Mouse (Mus musculus): ENCODE measurements around the gene Ugt8a. TPM values are rescaled to one million over a fixed set of nuclear protein-coding genes. Genes with fewer than 3 reads are reported as not detected.
A peak's percentile ranks its signal among the peaks of the same experiment; 100 is the strongest.

Gene Ugt8a
- polyA plus RNA-seq, 1 experiment from 2014 or later: 14.5 TPM

- no peaks in the 10 kb centered on the region for H3K36me3 ChIP-seq
- peak overlapping the region; percentile 68; the same call in 1 of the 2 replicates for H3K27ac ChIP-seq
- no peaks in the 10 kb centered on the region for H3K9me3 ChIP-seq
- H3K4me1 ChIP-seq: 0 out of 2 replicates have a peak, but pooled peaks cover 5% of the 10 kb centered on the region
- H3K4me2 ChIP-seq: no peak overlapping the region
- H3K4me3 ChIP-seq (replicated peaks): no peak overlapping the region
- H3K27me3 ChIP-seq (replicated peaks): peaks cover 6% of the 10 kb centered on the region
- no peak overlapping the region for H3K9ac ChIP-seq
- 62% methylated on average over 3 of the region's 3 CpGs for WGBS
- ATAC-seq (ENCODE audit: insufficient read depth, low FRiP score, low read depth): no peak; the same call in 1 of the 2 replicates
Observed at GRCm38 (mm10) chr3:125932594-125933237, 5.7 kb downstream of the Ugt8a start.

- peak; percentile 84 for ATAC-seq (ENCODE audit: insufficient read depth, low FRiP score, low read depth)
- Histone ChIP-seq H3K4me3 (replicated peaks) (no peak overlapping the region), H3K4me1 (no peaks in the 10 kb centered on the region), H3K27ac (peak overlapping the region; percentile 83; the same call in 1 of the 2 replicates), H3K9me3 (no peaks in the 10 kb centered on the region), H3K9ac (no peak overlapping the region), H3K4me2 (no peak overlapping the region), H3K27me3 (replicated peaks) (no peaks in the 10 kb centered on the region), H3K36me3 (no peaks in the 10 kb centered on the region)
- 35% methylated on average over 1 of the region's 1 CpGs for WGBS
Observed at GRCm38 (mm10) chr3:125931059-125931458, 7.4 kb downstream of the Ugt8a start.

DNA sequence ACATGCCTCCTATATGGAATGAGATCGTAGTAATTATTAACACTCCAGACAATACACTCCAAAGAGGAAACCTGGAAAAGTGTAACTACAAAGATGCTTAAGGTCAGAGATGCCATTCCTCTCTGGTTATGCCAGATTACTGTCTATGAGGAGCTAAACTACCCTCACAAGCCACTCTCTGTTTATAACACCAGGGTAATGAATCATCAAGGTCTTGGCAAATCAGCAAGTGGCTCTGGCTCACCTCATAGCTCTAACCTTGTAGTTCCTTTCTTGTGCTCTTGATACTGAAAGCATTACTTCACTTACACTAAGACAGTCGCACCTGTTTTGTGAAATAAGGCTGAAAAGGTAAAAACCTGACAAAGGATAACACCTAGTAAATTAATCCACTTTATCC, 17.5 kb downstream of the Ugt8a start:
- Histone ChIP-seq H3K27ac (no peak overlapping the region), H3K4me3 (replicated peaks) (no peak overlapping the region), H3K27me3 (replicated peaks) (no peaks in the 10 kb centered on the region), H3K36me3 (no peaks in the 10 kb centered on the region), H3K9me3 (no peaks in the 10 kb centered on the region), H3K9ac (no peak overlapping the region), H3K4me2 (no peak overlapping the region), H3K4me1 (0 out of 2 replicates have a peak, but pooled peaks cover 2% of the 10 kb centered on the region)
- WGBS: 65% methylated on average over 2 of the region's 2 CpGs
- ATAC-seq (ENCODE audit: insufficient read depth, low FRiP score, low read depth): no peak

DNA sequence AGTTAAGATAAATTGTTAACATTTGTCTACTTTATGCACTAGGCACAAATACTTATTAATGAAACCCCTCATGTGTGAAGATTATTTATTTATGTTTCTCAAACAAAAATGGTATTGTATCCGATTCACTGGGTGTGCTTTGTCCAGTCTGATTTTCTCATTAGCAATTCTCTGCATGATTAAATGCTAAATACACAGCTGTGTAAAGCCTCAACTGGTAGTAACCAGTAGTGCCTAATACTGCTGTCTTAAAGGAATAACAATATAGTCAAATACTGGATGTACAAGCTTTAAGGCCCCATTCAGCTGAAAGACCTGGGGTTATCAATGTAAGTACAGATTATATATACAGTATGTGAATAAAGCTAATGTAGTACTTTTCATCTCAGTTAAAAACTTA, 39.4 kb downstream of the Ugt8a start:
- Histone ChIP-seq H3K4me1 (no peaks in the 10 kb centered on the region), H3K36me3 (no peaks in the 10 kb centered on the region), H3K9ac (no peak overlapping the region), H3K9me3 (no peaks in the 10 kb centered on the region), H3K27me3 (replicated peaks) (no peaks in the 10 kb centered on the region), H3K4me2 (no peak overlapping the region), H3K27ac (no peak overlapping the region), H3K4me3 (replicated peaks) (no peak overlapping the region)
- no peak for ATAC-seq (ENCODE audit: insufficient read depth, low FRiP score, low read depth)
- 60% methylated on average over 1 of the region's 1 CpGs for WGBS

DNA sequence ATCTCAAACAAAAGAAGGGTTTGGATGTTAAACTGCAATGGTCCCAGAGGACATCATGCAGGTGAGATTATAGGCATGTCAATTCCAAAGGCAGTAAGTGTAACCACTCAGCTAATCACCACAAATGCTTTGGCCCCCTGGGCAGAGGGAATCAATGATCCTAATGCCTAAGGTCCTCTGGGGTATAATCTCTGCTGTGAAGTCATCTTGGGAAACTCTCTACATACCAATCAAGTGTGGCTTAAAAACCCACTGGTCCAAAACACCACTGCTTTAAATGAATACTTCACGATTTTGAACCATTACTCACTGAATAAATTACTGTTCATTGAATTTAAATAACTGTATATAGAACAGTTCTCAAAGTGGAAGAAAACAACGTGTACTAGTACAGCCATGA, 51.3 kb downstream of the Ugt8a start:
- Histone ChIP-seq H3K9ac (no peak overlapping the region), H3K27me3 (replicated peaks) (no peaks in the 10 kb centered on the region), H3K4me3 (replicated peaks) (no peak overlapping the region), H3K4me1 (no peaks in the 10 kb centered on the region), H3K4me2 (no peak overlapping the region), H3K27ac (no peak overlapping the region), H3K36me3 (no peaks in the 10 kb centered on the region), H3K9me3 (no peaks in the 10 kb centered on the region)
- ATAC-seq (ENCODE audit: insufficient read depth, low FRiP score, low read depth): no peak
- WGBS: 70% methylated on average over 2 of the region's 2 CpGs

DNA sequence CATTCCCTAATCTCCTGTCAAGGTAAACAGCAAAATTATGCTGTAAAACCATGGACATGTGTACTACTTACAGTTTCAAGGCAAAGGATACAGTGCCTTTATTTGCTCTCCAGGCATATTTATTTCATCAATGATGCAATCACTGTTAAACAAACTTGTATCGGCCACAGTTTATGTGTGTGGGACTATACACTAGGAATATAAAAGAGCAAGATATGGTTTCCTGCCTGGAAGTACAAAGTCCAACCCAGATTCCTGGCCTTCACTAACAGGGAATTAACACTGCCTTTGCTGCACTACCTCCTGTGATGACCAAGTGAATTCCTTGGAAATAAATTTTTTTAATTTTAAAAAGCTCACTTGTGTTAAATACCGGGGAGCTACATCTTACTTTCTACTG, 53.5 kb downstream of the Ugt8a start:
- no peak overlapping the region for H3K9ac ChIP-seq
- H3K27ac ChIP-seq: no peak overlapping the region
- H3K36me3 ChIP-seq: no peaks in the 10 kb centered on the region
- peak; percentile 82 for ATAC-seq (ENCODE audit: insufficient read depth, low FRiP score, low read depth)
- no peak overlapping the region for H3K4me3 ChIP-seq (replicated peaks)
- H3K4me1 ChIP-seq: no peaks in the 10 kb centered on the region
- H3K9me3 ChIP-seq: no peaks in the 10 kb centered on the region
- 67% methylated on average over 2 of the region's 2 CpGs for WGBS
- H3K27me3 ChIP-seq (replicated peaks): no peaks in the 10 kb centered on the region
- no peak overlapping the region for H3K4me2 ChIP-seq

DNA sequence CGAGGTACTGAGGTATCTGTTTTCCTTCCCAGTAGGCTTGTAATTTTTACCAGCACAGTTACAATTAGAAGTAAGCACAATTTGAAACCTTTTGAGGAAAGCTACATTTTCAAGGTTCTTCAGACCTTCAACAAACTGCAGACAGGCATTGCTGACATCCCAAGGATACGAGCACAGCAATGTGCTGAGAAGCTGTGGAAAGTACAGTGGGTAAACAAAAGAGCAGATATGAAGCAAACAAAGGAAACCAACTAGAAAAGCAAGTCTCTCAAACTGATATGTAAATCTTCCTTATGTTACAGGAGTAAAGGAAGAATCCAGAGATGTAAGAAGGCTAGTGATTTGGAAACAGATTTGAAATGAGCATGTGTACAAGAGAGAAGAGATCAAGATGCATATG, 54.0 kb downstream of the Ugt8a start:
- 42% methylated on average over 2 of the region's 2 CpGs for WGBS
- Histone ChIP-seq H3K36me3 (no peaks in the 10 kb centered on the region), H3K27me3 (replicated peaks) (no peaks in the 10 kb centered on the region), H3K4me2 (no peak overlapping the region), H3K4me3 (replicated peaks) (no peak overlapping the region), H3K9ac (no peak overlapping the region), H3K9me3 (no peaks in the 10 kb centered on the region), H3K27ac (no peak overlapping the region), H3K4me1 (no peaks in the 10 kb centered on the region)
- ATAC-seq (ENCODE audit: insufficient read depth, low FRiP score, low read depth): no peak

DNA sequence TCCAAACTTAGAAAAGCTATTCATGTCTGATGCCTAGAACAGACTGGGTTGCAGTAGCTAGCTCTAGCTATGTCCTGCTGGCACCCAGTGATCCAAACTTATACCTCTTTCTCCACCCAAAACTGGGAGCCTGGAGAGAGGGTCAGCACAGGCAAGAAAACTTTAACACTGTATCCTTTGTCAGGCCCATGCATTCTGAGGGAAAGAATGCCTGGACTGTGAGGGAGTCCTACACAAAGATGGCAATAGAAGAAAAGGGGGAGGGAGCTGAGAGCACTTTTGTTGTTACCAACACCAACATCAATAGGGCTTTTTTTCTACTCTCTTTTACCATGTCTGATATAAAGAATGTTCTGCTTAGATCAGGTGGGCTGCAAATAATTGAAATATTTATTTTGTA, 55.4 kb downstream of the Ugt8a start:
- H3K27ac ChIP-seq: no peak overlapping the region
- no peak overlapping the region for H3K4me2 ChIP-seq
- H3K4me3 ChIP-seq (replicated peaks): no peak overlapping the region
- no peaks in the 10 kb centered on the region for H3K27me3 ChIP-seq (replicated peaks)
- no peaks in the 10 kb centered on the region for H3K4me1 ChIP-seq
- no peak for ATAC-seq (ENCODE audit: insufficient read depth, low FRiP score, low read depth)
- H3K9me3 ChIP-seq: no peaks in the 10 kb centered on the region
- H3K36me3 ChIP-seq: no peaks in the 10 kb centered on the region
- H3K9ac ChIP-seq: no peak overlapping the region

DNA sequence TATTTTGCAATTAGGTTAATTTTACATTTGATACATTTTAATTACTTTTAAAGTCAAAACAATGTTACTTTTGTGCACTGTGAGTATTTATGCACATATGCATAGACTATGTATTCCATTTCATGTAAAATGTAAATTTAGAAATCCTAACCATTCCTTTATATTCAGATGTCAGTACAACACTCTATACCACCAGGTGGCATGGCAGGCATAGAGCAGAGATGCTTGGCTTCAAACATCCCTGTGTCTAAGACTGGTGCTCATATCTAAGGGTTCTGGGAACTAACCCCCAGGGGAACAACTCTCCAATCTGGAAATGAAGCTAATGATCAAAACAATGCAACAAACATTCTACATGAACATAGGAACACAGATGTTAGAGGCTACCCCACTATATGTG, 56.6 kb downstream of the Ugt8a start:
- Histone ChIP-seq H3K4me3 (replicated peaks) (no peak overlapping the region), H3K9me3 (no peaks in the 10 kb centered on the region), H3K27ac (no peak overlapping the region), H3K9ac (no peak overlapping the region), H3K36me3 (no peaks in the 10 kb centered on the region), H3K4me1 (no peaks in the 10 kb centered on the region), H3K4me2 (no peak overlapping the region), H3K27me3 (replicated peaks) (no peaks in the 10 kb centered on the region)
- ATAC-seq (ENCODE audit: insufficient read depth, low FRiP score, low read depth): no peak

GRCm38 (mm10) chr3:125874371-125874770, 64.0 kb downstream of the Ugt8a start:
- Histone ChIP-seq H3K4me2 (no peak overlapping the region), H3K4me1 (no peaks in the 10 kb centered on the region), H3K36me3 (no peaks in the 10 kb centered on the region), H3K9ac (no peak overlapping the region), H3K9me3 (no peaks in the 10 kb centered on the region), H3K4me3 (replicated peaks) (no peak overlapping the region), H3K27me3 (replicated peaks) (no peaks in the 10 kb centered on the region), H3K27ac (no peak overlapping the region)
- no peak for ATAC-seq (ENCODE audit: insufficient read depth, low FRiP score, low read depth)
- WGBS: 84% methylated on average over 4 of the region's 4 CpGs

GRCm38 (mm10) chr3:125869873-125870272, 68.5 kb downstream of the Ugt8a start:
- Histone ChIP-seq H3K4me1 (no peaks in the 10 kb centered on the region), H3K9me3 (no peaks in the 10 kb centered on the region), H3K36me3 (no peaks in the 10 kb centered on the region), H3K4me3 (replicated peaks) (no peak overlapping the region), H3K27ac (no peak overlapping the region), H3K4me2 (no peak overlapping the region), H3K9ac (no peak overlapping the region), H3K27me3 (replicated peaks) (no peaks in the 10 kb centered on the region)
- 88% methylated on average over 4 of the region's 4 CpGs for WGBS
- ATAC-seq (ENCODE audit: insufficient read depth, low FRiP score, low read depth): no peak

DNA sequence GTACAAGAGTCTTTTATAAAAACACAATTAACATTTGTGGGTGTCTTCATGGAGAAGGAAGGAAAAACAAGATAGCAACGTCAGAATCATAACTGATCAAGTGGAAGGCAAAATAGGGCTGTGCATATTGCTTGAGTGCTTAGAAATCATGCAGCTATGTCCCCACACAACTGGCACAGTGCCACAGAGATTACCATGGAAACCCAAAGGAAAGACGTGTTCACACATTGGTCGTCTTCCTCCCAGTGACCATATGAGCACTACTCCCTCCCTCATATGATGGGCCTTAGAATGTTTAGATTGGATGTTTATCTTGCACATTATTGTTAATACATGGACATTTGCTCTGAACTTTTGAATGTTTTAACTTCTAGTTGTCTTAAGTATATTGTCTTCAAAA, 76.8 kb downstream of the Ugt8a start:
- Histone ChIP-seq H3K36me3 (no peaks in the 10 kb centered on the region), H3K27ac (no peak overlapping the region), H3K27me3 (replicated peaks) (no peaks in the 10 kb centered on the region), H3K9ac (no peak overlapping the region), H3K4me2 (no peak overlapping the region), H3K4me3 (replicated peaks) (no peak overlapping the region), H3K4me1 (no peaks in the 10 kb centered on the region), H3K9me3 (no peaks in the 10 kb centered on the region)
- WGBS: 50% methylated on average over 3 of the region's 3 CpGs
- no peak for ATAC-seq (ENCODE audit: insufficient read depth, low FRiP score, low read depth)
